Mouse (Mus musculus) testis, adult 2 months (tissue): Measurements from ENCODE around the gene Pola2.

Source experiments
- CTCF ChIP-seq: fragments of 200-500 bp; IDR thresholded peaks from 2 replicates; pipeline ENCODE4 v1.5.1; 2012; ENCODE audit warnings: low read depth, mild to moderate bottlenecking, inconsistent platforms, low read length, moderate library complexity; ENCODE audit not compliant: control insufficient read depth, insufficient read depth, insufficient replicate concordance
- POLR2A ChIP-seq: fragments of 200-500 bp; IDR thresholded peaks from 2 replicates; pipeline ENCODE4 v1.6.1; 2012; ENCODE audit warnings: low read depth, mild to moderate bottlenecking, inconsistent platforms, low read length, moderate library complexity; ENCODE audit not compliant: control insufficient read depth

DNA sequence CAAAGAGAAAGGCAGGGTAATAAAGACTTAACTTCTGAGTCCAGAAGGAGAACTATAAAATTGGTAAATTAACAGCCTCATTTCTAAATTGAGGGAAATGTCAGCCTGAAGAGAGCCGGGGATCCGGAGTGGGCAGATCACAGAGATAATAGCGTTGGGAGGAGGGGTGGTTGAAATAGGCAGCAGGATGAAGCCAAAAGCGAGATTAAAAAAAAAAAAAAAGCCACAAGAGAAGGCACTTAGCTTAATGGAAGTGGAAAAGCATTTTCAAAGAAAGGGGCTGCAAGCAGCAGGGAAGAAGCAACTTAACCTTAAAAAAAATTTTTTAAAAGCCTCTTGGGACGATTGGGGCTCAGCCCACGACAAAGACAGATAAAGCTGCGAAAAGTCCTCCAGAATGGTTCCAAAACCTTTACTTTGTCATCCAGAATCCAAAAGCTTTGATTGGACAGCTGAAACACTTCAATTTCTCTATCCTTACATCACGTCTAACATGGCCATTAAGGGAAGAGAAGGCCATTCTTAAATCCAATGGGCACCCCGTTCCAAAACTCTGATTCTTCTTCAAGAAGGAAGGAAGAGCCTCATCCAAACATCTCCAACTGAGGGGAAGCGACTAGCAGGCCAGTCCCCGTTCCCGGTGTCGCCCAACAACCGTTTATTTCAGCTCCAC, 52.4 kb downstream of the Pola2 start:
- TF ChIP-seq CTCF (no peak), POLR2A (no peak)
